In genomic region chr2:146525483-146525882, GRCm38 (mm10) we compare ENCODE assay signal across 27 mouse cellular contexts.
"Had no signal": no experiment of that assay in that cellular context is flagged by ENCODE, and none has a peak within 500 bp of the region (broad histone marks: within the 10 kb centered on the region; RNA-seq: fewer than 3 reads in every experiment).

No protein-coding gene starts in this region.

- H3K4me1 ChIP-seq: embryonic facial prominence, embryonic 12.5 days; embryonic facial prominence, embryonic 13.5 days; embryonic facial prominence, embryonic 15.5 days; forebrain, embryonic 10.5 days; forebrain, embryonic 12.5 days; forebrain, embryonic 13.5 days; forebrain, embryonic 15.5 days had no signal

- H3K36me3 ChIP-seq: embryonic facial prominence, embryonic 10.5 days; embryonic facial prominence, embryonic 12.5 days; embryonic facial prominence, embryonic 13.5 days; embryonic facial prominence, embryonic 15.5 days; forebrain, embryonic 10.5 days; forebrain, embryonic 12.5 days; forebrain, embryonic 15.5 days had no signal

- H3K27me3 ChIP-seq: embryonic facial prominence, embryonic 12.5 days; embryonic facial prominence, embryonic 13.5 days; embryonic facial prominence, embryonic 15.5 days; forebrain, embryonic 12.5 days; forebrain, embryonic 13.5 days; forebrain, embryonic 15.5 days had no signal

- H3K9ac ChIP-seq: embryonic facial prominence, embryonic 12.5 days; embryonic facial prominence, embryonic 13.5 days; embryonic facial prominence, embryonic 15.5 days; forebrain, embryonic 12.5 days; forebrain, embryonic 13.5 days; forebrain, embryonic 15.5 days; forebrain, postnatal 0 days had no signal

- H3K27ac ChIP-seq: embryonic facial prominence, embryonic 10.5 days; embryonic facial prominence, embryonic 12.5 days; embryonic facial prominence, embryonic 13.5 days; embryonic facial prominence, embryonic 15.5 days; forebrain, embryonic 10.5 days; forebrain, embryonic 12.5 days; forebrain, embryonic 13.5 days; forebrain, embryonic 15.5 days; gastrocnemius, adult 2 months; heart, adult 2 months had no signal

- H3K4me3 ChIP-seq: embryonic facial prominence, embryonic 10.5 days; embryonic facial prominence, embryonic 12.5 days; embryonic facial prominence, embryonic 13.5 days; embryonic facial prominence, embryonic 15.5 days; erythroblast, embryonic 14.5 days; forebrain, embryonic 10.5 days; forebrain, embryonic 12.5 days; forebrain, embryonic 13.5 days; forebrain, embryonic 15.5 days; gastrocnemius, adult 2 months; heart, adult 2 months had no signal

- ATAC-seq: forebrain, embryonic 13.5 days; forebrain, embryonic 14.5 days; forebrain, embryonic 15.5 days; forebrain, embryonic 16.5 days; forebrain, postnatal 0 days had no signal

- DNase-seq: cerebellum, adult 8-10 months; cerebellum, adult 9-10 months; cerebellum, adult 9-11 months; cerebellum, postnatal 10 days; cerebellum, postnatal 14 days; cerebellum, postnatal 25 days; cerebellum, postnatal 36 days; embryo, embryonic 11 days; forebrain, postnatal 0 days; gastrocnemius, adult 2 months; gastrocnemius, postnatal 10 days; gastrocnemius, postnatal 14 days; gastrocnemius, postnatal 25 days; gastrocnemius, postnatal 36 days; heart, adult 18-20 months; heart, adult 2 months had no signal

- H3K4me2 ChIP-seq: embryonic facial prominence, embryonic 12.5 days; embryonic facial prominence, embryonic 13.5 days; embryonic facial prominence, embryonic 15.5 days; forebrain, embryonic 12.5 days; forebrain, embryonic 13.5 days; forebrain, embryonic 15.5 days had no signal

- H3K9me3 ChIP-seq: embryonic facial prominence, embryonic 10.5 days; embryonic facial prominence, embryonic 12.5 days; embryonic facial prominence, embryonic 13.5 days; embryonic facial prominence, embryonic 15.5 days; forebrain, embryonic 10.5 days; forebrain, embryonic 12.5 days; forebrain, embryonic 13.5 days; forebrain, embryonic 15.5 days had no signal
